Mouse (Mus musculus): ENCODE data around the gene Slamf6. TPM values are rescaled to one million over a fixed set of nuclear protein-coding genes. Genes with fewer than 3 reads are reported as not detected.
"Not testable (repeated sequence)": the region's sequence is repeated elsewhere in the genome, so short reads cannot be mapped to it uniquely, and the experiment has no call there.

Slamf6 gene
- 0.32 and 0.44 TPM in 2 replicates for polyA plus RNA-seq (2012; rRNA removed)

- DNase-seq (ENCODE audit: extremely low spot score in 1 of 2, low spot score in 1 of 2) = no peak
These were observed at the start of gene Slamf6 for GRCm38 (mm10) chr1:171917305-171918039. TSS of gene Slamf6 (plus strand) at chr1:171917515.

- DNase-seq (ENCODE audit: extremely low spot score in 1 of 2, low spot score in 1 of 2) = peak; percentile 30 to 65
These were observed 30.3 kb upstream of the Slamf6 start for GRCm38 (mm10) chr1:171886989-171887388.

GRCm38 (mm10) chr1:171895364-171895763, 22.0 kb upstream of the Slamf6 start, which contains the start of gene Gm10521:
TSS of gene Gm10521 (plus strand) at chr1:171895664.
- DNase-seq (ENCODE audit: extremely low spot score in 1 of 2, low spot score in 1 of 2) = not testable (repeated sequence)

GRCm38 (mm10) chr1:171904011-171904410, 13.3 kb upstream of the Slamf6 start:
- DNase-seq (ENCODE audit: extremely low spot score in 1 of 2, low spot score in 1 of 2) = no peak

- no peak for DNase-seq (ENCODE audit: extremely low spot score in 1 of 2, low spot score in 1 of 2)
These were observed 1.5 kb upstream of the Slamf6 start for GRCm38 (mm10) chr1:171915638-171916458.

- DNase-seq (ENCODE audit: extremely low spot score in 1 of 2, low spot score in 1 of 2) = no peak
These were observed 1.0 kb downstream of the Slamf6 start for GRCm38 (mm10) chr1:171918136-171918920.

GRCm38 (mm10) chr1:171919193-171919592, 1.9 kb downstream of the Slamf6 start:
- no peak for DNase-seq (ENCODE audit: extremely low spot score in 1 of 2, low spot score in 1 of 2)

- DNase-seq (ENCODE audit: extremely low spot score in 1 of 2, low spot score in 1 of 2) = no peak
These were observed 2.7 kb downstream of the Slamf6 start for GRCm38 (mm10) chr1:171919901-171920510.

- DNase-seq (ENCODE audit: extremely low spot score in 1 of 2, low spot score in 1 of 2) = no peak
These were observed 3.8 kb downstream of the Slamf6 start for GRCm38 (mm10) chr1:171920989-171921621.

GRCm38 (mm10) chr1:171921641-171922040, 4.3 kb downstream of the Slamf6 start:
- no peak for DNase-seq (ENCODE audit: extremely low spot score in 1 of 2, low spot score in 1 of 2)

- DNase-seq (ENCODE audit: extremely low spot score in 1 of 2, low spot score in 1 of 2) = no peak
These were observed 5.5 kb downstream of the Slamf6 start for GRCm38 (mm10) chr1:171922844-171923243.

- DNase-seq (ENCODE audit: extremely low spot score in 1 of 2, low spot score in 1 of 2) = no peak
These were observed 7.6 kb downstream of the Slamf6 start for GRCm38 (mm10) chr1:171924900-171925299.

- no peak for DNase-seq (ENCODE audit: extremely low spot score in 1 of 2, low spot score in 1 of 2)
These were observed 16.5 kb downstream of the Slamf6 start for GRCm38 (mm10) chr1:171933851-171934250.

GRCm38 (mm10) chr1:171938952-171939948, 21.9 kb downstream of the Slamf6 start:
- peak in 1 of 2 experiments; percentile 36 for DNase-seq (ENCODE audit: extremely low spot score in 1 of 2, low spot score in 1 of 2)

GRCm38 (mm10) chr1:171940626-171941025, 23.3 kb downstream of the Slamf6 start:
- DNase-seq (ENCODE audit: extremely low spot score in 1 of 2, low spot score in 1 of 2) = no peak

- DNase-seq (ENCODE audit: extremely low spot score in 1 of 2, low spot score in 1 of 2) = no peak
These were observed 29.2 kb downstream of the Slamf6 start for GRCm38 (mm10) chr1:171946447-171946995.

- no peak for DNase-seq (ENCODE audit: extremely low spot score in 1 of 2, low spot score in 1 of 2)
These were observed 31.0 kb downstream of the Slamf6 start for GRCm38 (mm10) chr1:171948161-171948945.
